Mouse (Mus musculus): ENCODE results near the gene Nfatc4. TPM values are rescaled to one million over a fixed set of nuclear protein-coding genes. Genes with fewer than 3 reads are reported as not detected.

The Nfatc4 gene
- total and polyA plus RNA-seq, 3 experiments = not detected

DNA sequence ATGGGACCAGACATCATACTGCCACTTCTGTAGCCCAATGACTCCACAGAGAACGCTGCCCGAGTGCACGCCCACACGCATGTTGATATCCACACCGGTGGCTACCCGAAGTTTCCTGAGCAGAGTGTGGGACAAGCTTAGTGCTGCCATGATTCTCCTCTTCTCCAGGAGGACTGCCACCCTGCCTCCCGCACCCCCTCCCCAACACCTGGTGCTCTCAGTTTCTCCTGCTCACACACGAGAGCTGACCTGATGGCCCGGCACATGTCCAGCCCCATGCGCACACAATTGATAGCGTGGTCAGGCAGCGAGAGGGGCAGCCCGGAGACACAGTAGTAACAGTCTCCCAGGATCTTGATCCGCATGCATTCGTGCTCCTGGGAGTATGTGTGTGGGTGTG lies 44.3 kb upstream of the Nfatc4 start:
- TF ChIP-seq PAX5 (IDR thresholded peaks at IDR 0.05; ENCODE audit: low read length) = no peak
- no peak for TF ChIP-seq IRF4 (IDR thresholded peaks at IDR 0.05; ENCODE audit: low read depth, low read length)
- TF ChIP-seq MYC (IDR thresholded peaks at IDR 0.05; ENCODE audit: low read depth, low read length) = no peak
- TF ChIP-seq JUND (conservative IDR thresholded peaks at IDR 0.05; ENCODE audit: low read depth, low read length) = no peak
- TF ChIP-seq ZNF384 (IDR thresholded peaks at IDR 0.05; ENCODE audit: low read depth, low read length) = no peak
- TF ChIP-seq POLR2A (IDR thresholded peaks at IDR 0.05; ENCODE audit: low read depth, low read length) = no peak
- TF ChIP-seq RCOR1 (conservative IDR thresholded peaks at IDR 0.05; ENCODE audit: low read depth, low read length) = no peak
- no peak for TF ChIP-seq MAZ (IDR thresholded peaks at IDR 0.05; ENCODE audit: low read depth, low read length)
- TF ChIP-seq CHD1 (IDR thresholded peaks at IDR 0.05; ENCODE audit: low read depth, low read length) = no peak
- TF ChIP-seq POLR2AphosphoS2 (IDR thresholded peaks at IDR 0.05; ENCODE audit: low read depth, low read length) = no peak
- TF ChIP-seq SMC3 (IDR thresholded peaks at IDR 0.05; ENCODE audit: low read depth, low read length) = no peak
- TF ChIP-seq CHD2 (IDR thresholded peaks at IDR 0.05; ENCODE audit: low read length) = no peak
- H3K4me2 ChIP-seq (ENCODE audit: insufficient read depth, low read depth, poor library complexity, severe bottlenecking) = no peak overlapping the region
- dilution Hi-C loops (cut with MboI; ENCODE audit: extremely low pct_ligation_motif_present, extremely low pct_unique_long_range_greater_than_20kb, low sequenced_read_pairs) = no loop called here
- H3K9me3 ChIP-seq (replicated peaks; ENCODE audit: low read length) = no peaks in the 10 kb centered on the region
- H3K4me3 ChIP-seq (replicated peaks in 1 of 3; ENCODE audit: low read depth in 2 of 3, low read length in 2 of 3, poor library complexity in 1 of 3) = no peak overlapping the region
- H3K4me1 ChIP-seq (ENCODE audit: control insufficient read depth in 1 of 2, insufficient read depth in 2 of 2) = peaks cover 0 to 8% of the 10 kb centered on the region in 2 experiments; a peak in 1 of 4 replicates
- H3K36me3 ChIP-seq (replicated peaks in 1 of 2; ENCODE audit: control insufficient read depth in 1 of 2, insufficient read depth in 1 of 2, low read length in 1 of 2) = no peaks in the 10 kb centered on the region
- DNase-seq (ENCODE audit: extremely low read depth) = no peak
- in situ Hi-C loops (cut with MboI; ENCODE audit: low pct_ligation_motif_present, low pct_unique_long_range_greater_than_20kb, low sequenced_read_pairs) = no loop called here
- H3K9ac ChIP-seq (ENCODE audit: insufficient read depth, low read depth) = no peak overlapping the region
- H3K27ac ChIP-seq (ENCODE audit: insufficient read depth, low read depth) = no peak overlapping the region
- no peaks in the 10 kb centered on the region for H3K79me2 ChIP-seq (replicated peaks; ENCODE audit: control insufficient read depth, extremely low read depth, insufficient read depth, poor library complexity, severe bottlenecking)
- peaks cover 56% of the 10 kb centered on the region for H3K27me3 ChIP-seq (replicated peaks)

DNA sequence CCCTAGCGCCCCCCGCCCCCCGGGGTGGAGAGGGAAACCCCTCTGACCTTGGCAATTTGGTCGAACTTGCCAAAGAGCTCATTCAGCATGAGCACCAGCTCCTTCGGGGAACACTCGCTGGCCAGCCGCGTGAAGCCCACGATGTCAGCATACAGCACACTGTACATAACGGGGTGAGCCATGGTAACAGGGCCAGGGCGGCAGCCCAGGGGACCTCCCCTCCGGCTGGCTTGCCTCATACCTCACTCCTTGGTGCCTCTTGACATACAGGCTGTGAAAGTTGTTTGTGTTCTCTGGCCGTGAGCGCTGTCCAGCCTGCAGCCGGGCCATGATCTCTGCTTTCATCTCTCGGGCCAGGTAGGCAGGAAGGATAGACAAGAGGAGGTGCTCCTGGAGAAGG lies 43.3 kb upstream of the Nfatc4 start:
- no peak overlapping the region for H3K27ac ChIP-seq (ENCODE audit: insufficient read depth, low read depth)
- dilution Hi-C loops (cut with MboI; ENCODE audit: extremely low pct_ligation_motif_present, extremely low pct_unique_long_range_greater_than_20kb, low sequenced_read_pairs) = no loop called here
- H3K27me3 ChIP-seq (replicated peaks) = peaks cover 56% of the 10 kb centered on the region
- H3K4me2 ChIP-seq (ENCODE audit: insufficient read depth, low read depth, poor library complexity, severe bottlenecking) = no peak overlapping the region
- no peak for TF ChIP-seq MEF2A (IDR thresholded peaks at IDR 0.05; ENCODE audit: borderline replicate concordance, low read depth, low read length)
- H3K4me1 ChIP-seq (ENCODE audit: control insufficient read depth in 1 of 2, insufficient read depth in 2 of 2) = peaks cover 0 to 8% of the 10 kb centered on the region in 2 experiments; a peak in 1 of 4 replicates
- DNase-seq (ENCODE audit: extremely low read depth) = no peak
- no peak overlapping the region for H3K9ac ChIP-seq (ENCODE audit: insufficient read depth, low read depth)
- H3K79me2 ChIP-seq (replicated peaks; ENCODE audit: control insufficient read depth, extremely low read depth, insufficient read depth, poor library complexity, severe bottlenecking) = no peaks in the 10 kb centered on the region
- H3K36me3 ChIP-seq (replicated peaks in 1 of 2; ENCODE audit: control insufficient read depth in 1 of 2, insufficient read depth in 1 of 2, low read length in 1 of 2) = no peaks in the 10 kb centered on the region
- H3K4me3 ChIP-seq (replicated peaks in 1 of 3; ENCODE audit: low read depth in 2 of 3, low read length in 2 of 3, poor library complexity in 1 of 3) = no peak overlapping the region
- in situ Hi-C loops (cut with MboI; ENCODE audit: low pct_ligation_motif_present, low pct_unique_long_range_greater_than_20kb, low sequenced_read_pairs) = no loop called here
- H3K9me3 ChIP-seq (replicated peaks; ENCODE audit: low read length) = no peaks in the 10 kb centered on the region

DNA sequence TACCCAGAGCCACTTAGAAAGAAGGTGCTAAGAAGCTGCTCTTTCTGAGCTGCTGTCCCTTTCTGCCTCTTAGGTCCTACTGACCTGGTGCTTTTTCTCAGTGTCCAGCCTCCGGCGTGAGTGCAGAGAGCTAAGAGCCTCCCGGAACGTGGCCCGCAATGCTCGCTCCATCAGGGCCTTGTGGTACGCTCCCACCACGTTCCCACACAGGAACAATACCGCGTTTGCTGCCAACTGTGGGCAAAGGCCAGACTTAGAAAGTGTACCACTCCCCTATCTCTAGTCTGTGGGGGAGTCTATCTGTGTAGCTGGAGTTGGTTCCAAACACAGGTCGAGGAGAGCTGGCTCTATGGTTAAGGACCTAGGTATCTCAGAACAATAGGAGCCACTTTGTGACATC lies 42.2 kb upstream of the Nfatc4 start:
- Histone ChIP-seq H3K4me1 (ENCODE audit: control insufficient read depth in 1 of 2, insufficient read depth in 2 of 2) (peaks cover 0 to 8% of the 10 kb centered on the region in 2 experiments; a peak in 1 of 4 replicates), H3K36me3 (replicated peaks in 1 of 2; ENCODE audit: control insufficient read depth in 1 of 2, insufficient read depth in 1 of 2, low read length in 1 of 2) (no peaks in the 10 kb centered on the region), H3K9me3 (replicated peaks; ENCODE audit: low read length) (no peaks in the 10 kb centered on the region), H3K4me3 (replicated peaks in 1 of 3; ENCODE audit: low read depth in 2 of 3, low read length in 2 of 3, poor library complexity in 1 of 3) (no peak overlapping the region), H3K4me2 (ENCODE audit: insufficient read depth, low read depth, poor library complexity, severe bottlenecking) (peak overlapping the region; percentile 33; the same call in 1 of the 2 replicates), H3K9ac (ENCODE audit: insufficient read depth, low read depth) (no peak overlapping the region), H3K27ac (ENCODE audit: insufficient read depth, low read depth) (no peak overlapping the region), H3K27me3 (replicated peaks) (peaks cover 55% of the 10 kb centered on the region), H3K79me2 (replicated peaks; ENCODE audit: control insufficient read depth, extremely low read depth, insufficient read depth, poor library complexity, severe bottlenecking) (no peaks in the 10 kb centered on the region)
- no peak for TF ChIP-seq PAX5 (IDR thresholded peaks at IDR 0.05; ENCODE audit: low read length)
- TF ChIP-seq RCOR1 (conservative IDR thresholded peaks at IDR 0.05; ENCODE audit: low read depth, low read length) = no peak
- TF ChIP-seq UBTF (IDR thresholded peaks at IDR 0.05; ENCODE audit: low read depth, low read length) = no peak
- TF ChIP-seq E2F4 (IDR thresholded peaks at IDR 0.05; ENCODE audit: insufficient replicate concordance, low read depth, low read length) = no peak
- no peak for TF ChIP-seq SMC3 (IDR thresholded peaks at IDR 0.05; ENCODE audit: low read depth, low read length)
- TF ChIP-seq CHD1 (IDR thresholded peaks at IDR 0.05; ENCODE audit: low read depth, low read length) = no peak
- no peak for TF ChIP-seq JUND (conservative IDR thresholded peaks at IDR 0.05; ENCODE audit: low read depth, low read length)
- TF ChIP-seq ZC3H11A (IDR thresholded peaks at IDR 0.05; ENCODE audit: low read depth, low read length) = no peak
- no peak for TF ChIP-seq SIN3A (IDR thresholded peaks at IDR 0.05; ENCODE audit: low read length)
- in situ Hi-C loops (cut with MboI; ENCODE audit: low pct_ligation_motif_present, low pct_unique_long_range_greater_than_20kb, low sequenced_read_pairs) = no loop called here
- dilution Hi-C loops (cut with MboI; ENCODE audit: extremely low pct_ligation_motif_present, extremely low pct_unique_long_range_greater_than_20kb, low sequenced_read_pairs) = no loop called here
- no peak for DNase-seq (ENCODE audit: extremely low read depth)

Data from CH12.LX (cell line).